Mouse (Mus musculus) ES-E14 (cell line): ENCODE measurements around the gene Slc2a4.

ENCODE experiments used
- CHD2 ChIP-seq: IDR thresholded peaks from 2 replicates; pipeline ENCODE4 v1.6.1; 2014; ENCODE audit warnings: mild to moderate bottlenecking, low read depth, low read length, inconsistent platforms
- HCFC1 ChIP-seq: IDR thresholded peaks from 2 replicates; pipeline ENCODE4 v1.6.1; 2012; ENCODE audit warnings: low read length, inconsistent platforms, borderline replicate concordance; ENCODE audit not compliant: insufficient read depth
- MAFK ChIP-seq: IDR thresholded peaks from 2 replicates; pipeline ENCODE4 v1.6.1; 2014; ENCODE audit warnings: mild to moderate bottlenecking, low read depth, low read length, inconsistent platforms; ENCODE audit not compliant: insufficient read depth
- ZC3H11A ChIP-seq: IDR thresholded peaks from 2 replicates; pipeline ENCODE4 v1.6.1; 2012; ENCODE audit warnings: low read depth, mild to moderate bottlenecking, inconsistent platforms, low read length, borderline replicate concordance
- ZNF384 ChIP-seq: IDR thresholded peaks from 2 replicates; pipeline ENCODE4 v1.6.1; 2012; ENCODE audit warnings: low read depth, low read length, inconsistent platforms

- TF ChIP-seq ZNF384 (no peak), HCFC1 (no peak), ZC3H11A (no peak), MAFK (no peak), CHD2 (no peak)
Measured at GRCm38 (mm10) chr11:69936714-69937347, 11.2 kb downstream of the Slc2a4 start.
